Mouse (Mus musculus) R1 (cell line): ENCODE measurements at regions not wholly inside any gene's neighbourhood (a gene's known extent, or its start where the extent isn't known, plus 50 kb on each side); places are given as distances from the start of the nearest gene placed in this dataset.

Experiments used
- DNase-seq: peaks from one replicate; pipeline ENCODE4 v3.0.0-alpha.2; 2018; ENCODE audit warnings: low read depth, low spot score

DNA sequence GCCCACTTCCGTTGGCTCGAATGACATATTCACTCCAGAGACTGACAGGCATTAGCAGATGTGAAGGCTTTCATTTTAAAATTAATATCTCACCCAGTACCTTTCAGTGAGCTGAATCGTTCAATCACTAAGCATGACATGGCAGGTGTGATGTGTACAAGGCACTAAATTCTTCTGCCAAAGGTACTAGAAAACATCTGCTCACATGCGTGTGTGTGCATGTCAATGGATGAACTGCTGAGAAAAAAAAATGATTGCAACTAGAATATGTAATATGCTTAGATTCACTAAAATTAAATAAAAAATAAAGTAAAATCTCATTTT lies 191.6 kb upstream of the Mageb18 start:
- no peak for DNase-seq

- DNase-seq = no peak
Measured at GRCm38 (mm10) chrX:92790323-92791022, 191.1 kb upstream of the Mageb18 start.

DNA sequence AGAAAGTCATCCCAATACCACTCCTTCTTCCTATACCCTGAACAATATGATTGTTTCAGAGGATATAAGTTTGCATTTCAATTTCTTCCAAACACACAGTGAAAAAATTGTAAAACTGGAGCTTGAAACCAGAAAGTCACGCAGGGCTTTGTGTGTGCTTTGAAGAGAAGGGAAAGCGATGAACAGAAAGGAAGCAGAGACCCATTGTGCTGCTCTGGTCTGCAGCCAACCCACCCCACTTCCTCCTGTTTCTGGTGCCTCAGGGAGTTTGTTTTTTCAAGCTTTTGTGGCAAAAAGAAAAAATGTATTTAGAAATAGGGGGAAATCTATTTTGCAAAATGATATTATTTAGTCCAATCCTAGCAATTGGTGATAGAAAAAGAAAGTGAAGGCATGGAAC lies 187.4 kb upstream of the Mageb18 start:
- DNase-seq = no peak

DNA sequence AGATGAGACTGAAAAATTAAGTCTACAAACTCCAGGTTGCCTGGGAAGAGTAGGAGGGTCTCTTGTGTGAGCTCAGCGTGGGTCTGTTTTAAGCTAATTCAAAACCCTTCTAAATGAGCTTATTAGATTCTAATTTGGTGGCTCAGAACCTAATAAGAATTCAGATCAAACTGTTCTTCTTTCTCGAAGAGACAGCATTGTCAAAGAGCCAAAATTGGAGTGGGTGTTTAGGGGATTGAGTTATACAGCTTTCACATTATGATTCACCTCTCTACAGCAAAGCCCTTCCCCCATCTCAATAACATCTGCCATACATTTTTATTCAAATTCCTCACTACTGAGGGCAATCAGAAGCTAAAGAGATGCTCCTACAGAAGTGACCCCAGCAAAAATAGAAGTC lies 140.7 kb upstream of the Mageb18 start:
- no peak for DNase-seq

DNA sequence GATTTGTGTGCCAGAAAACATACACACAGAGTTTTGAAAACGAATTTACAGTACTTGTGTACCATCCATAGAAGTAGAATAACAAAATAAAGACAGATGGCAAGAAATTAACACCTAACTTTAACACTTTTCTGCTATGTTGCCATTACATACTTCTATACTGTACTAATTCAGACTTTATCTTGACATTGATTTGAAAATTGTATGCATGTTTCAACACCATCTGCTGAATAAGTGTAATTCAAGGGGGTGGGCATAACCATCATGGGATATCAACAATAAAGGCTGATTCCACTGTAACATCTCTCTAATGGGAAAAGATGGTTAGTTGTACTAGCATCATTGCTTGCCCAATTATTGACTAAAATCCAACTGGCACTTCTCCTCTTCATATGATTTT lies 110.9 kb upstream of the Mageb18 start:
- no peak for DNase-seq

- no peak for DNase-seq
Measured at GRCm38 (mm10) chrX:92679761-92680160, 80.4 kb upstream of the Mageb18 start.

- peak; percentile 56 for DNase-seq
Measured at GRCm38 (mm10) chrX:92661168-92661567, 61.8 kb upstream of the Mageb18 start.
